Mouse (Mus musculus) stomach, embryonic 15.5 days (tissue): ENCODE data around the gene Rtcb. TPM values are rescaled to one million over a fixed set of nuclear protein-coding genes. Genes with fewer than 3 reads are reported as not detected.
A peak's percentile ranks its signal among the peaks of the same experiment; 100 is the strongest.

ENCODE experiments used
- ATAC-seq: fragments of 200-750 bp; cut with Nextera tagmentation; 2 replicates; pipeline ENCODE4 v1.8.0; 2017; ENCODE audit warnings: low read depth, moderate number of reproducible peaks, moderate TSS enrichment; ENCODE audit not compliant: insufficient read depth, low FRiP score
- H3K27ac ChIP-seq: fragments of 300-500 bp; sonication (generic); 2 replicates; pipeline ENCODE4 v1.5.1; 2015; ENCODE audit warnings: mild to moderate bottlenecking, inconsistent platforms
- H3K27me3 ChIP-seq: fragments of 300-500 bp; sonication (generic); replicated peaks from 2 replicates; pipeline ENCODE4 v1.6.1; 2015; ENCODE audit warnings: inconsistent platforms
- H3K36me3 ChIP-seq: fragments of 300-500 bp; sonication (generic); 2 replicates; pipeline ENCODE4 v1.6.1; 2015; ENCODE audit warnings: inconsistent platforms
- H3K4me1 ChIP-seq: fragments of 300-500 bp; sonication (generic); 2 replicates; pipeline ENCODE4 v1.6.1; 2015; ENCODE audit warnings: inconsistent platforms
- H3K4me2 ChIP-seq: fragments of 300-500 bp; sonication (generic); 2 replicates; pipeline ENCODE4 v1.6.1; 2015; ENCODE audit warnings: mild to moderate bottlenecking, inconsistent platforms
- H3K4me3 ChIP-seq: fragments of 300-500 bp; sonication (generic); replicated peaks from 2 replicates; pipeline ENCODE4 v1.5.1; 2015; ENCODE audit warnings: inconsistent platforms
- H3K9ac ChIP-seq: fragments of 300-500 bp; sonication (generic); 2 replicates; pipeline ENCODE4 v1.6.1; 2015; ENCODE audit warnings: inconsistent platforms
- H3K9me3 ChIP-seq: fragments of 300-500 bp; sonication (generic); 2 replicates; pipeline ENCODE4 v1.6.1; 2016; ENCODE audit warnings: inconsistent platforms
- WGBS: fragments of 180-500 bp; shearing (Covaris S2); methylation state at CpG from one replicate; pipeline ENCODE4 v1.1.7; 2015; 5-methylcytosine and 5-hydroxymethylcytosine counted together
- polyA plus RNA-seq: library from polyadenylated mRNA; unstranded; fragments of >200 nt; fragmentation: Nextera tagmentation; extraction: Ambion mirVana; gene quantifications from 2 replicates; pipeline ENCODE4 v1.2.1, GENCODE M21; 2015

Gene Rtcb
- 163 and 178 TPM in 2 replicates for polyA plus RNA-seq

DNA sequence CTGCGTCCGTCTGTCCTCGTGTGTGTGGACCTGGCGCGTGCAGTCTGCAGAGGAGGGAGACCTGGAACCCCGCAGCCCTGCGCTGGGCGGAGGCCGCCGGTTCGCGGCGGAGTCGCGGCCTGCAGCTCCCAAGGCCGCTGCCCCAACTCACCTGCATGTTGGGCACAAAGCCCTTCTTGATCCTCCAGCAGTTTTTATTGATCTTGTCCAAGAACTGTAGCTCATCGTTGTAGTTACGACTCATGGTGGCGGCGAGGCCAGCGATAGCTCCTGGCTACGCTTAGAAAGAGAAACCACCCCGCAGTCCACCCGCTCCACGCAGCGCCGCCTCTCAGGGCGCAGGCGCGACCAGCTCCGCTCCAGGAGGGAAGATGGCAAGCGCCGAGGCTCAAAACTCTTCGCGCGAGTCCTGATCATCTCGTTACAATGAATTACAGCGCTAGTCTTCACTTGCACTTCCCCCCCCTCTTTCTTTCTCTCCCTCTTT, at the start of gene Rtcb:
TSS of gene Rtcb (minus strand) at position 360 of the 487 bp plus-strand sequence.
- Histone ChIP-seq H3K9ac (peak within 1 kb of the TSS; percentile 87), H3K36me3 (peaks cover 21% of the 10 kb centered on the region; the same call in 1 of the 2 replicates), H3K4me3 (peak within 1 kb of the TSS; percentile 82), H3K27ac (peak within 1 kb of the TSS; percentile 77; the same call in 1 of the 2 replicates), H3K27me3 (no peaks in the 10 kb centered on the region), H3K9me3 (no peaks in the 10 kb centered on the region), H3K4me1 (peaks cover 4% of the 10 kb centered on the region; the same call in 1 of the 2 replicates), H3K4me2 (peak within 1 kb of the TSS; percentile 79)
- peak; percentile 86 for ATAC-seq
- WGBS: 0% methylated on average over 38 of the region's 38 CpGs

DNA sequence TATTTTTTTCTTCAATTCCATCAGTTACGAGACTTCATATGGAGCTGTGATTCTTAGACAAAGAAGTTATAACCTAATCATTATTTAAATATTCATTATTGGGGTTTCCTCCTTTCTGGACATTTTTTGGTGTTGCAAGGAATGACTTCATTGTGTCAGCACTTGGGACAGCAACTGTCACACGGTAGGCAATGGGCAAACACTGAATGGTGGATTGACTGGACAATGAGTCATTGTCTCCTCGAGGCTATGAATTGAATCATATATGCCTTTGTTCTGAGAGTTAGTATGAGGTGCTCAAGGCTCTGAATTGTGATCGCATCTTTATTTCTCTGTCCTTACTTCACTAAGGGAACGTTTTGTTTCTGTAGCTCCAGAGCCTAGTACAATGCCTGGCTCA, 48.8 kb upstream of the Rtcb start:
- ATAC-seq: no peak
- no peaks in the 10 kb centered on the region for H3K36me3 ChIP-seq
- 76% methylated on average over 5 of the region's 5 CpGs for WGBS
- no peak overlapping the region for H3K27ac ChIP-seq
- no peaks in the 10 kb centered on the region for H3K4me1 ChIP-seq
- no peaks in the 10 kb centered on the region for H3K27me3 ChIP-seq
- H3K9ac ChIP-seq: no peak overlapping the region
- H3K4me2 ChIP-seq: no peak overlapping the region
- H3K4me3 ChIP-seq: no peak overlapping the region
- H3K9me3 ChIP-seq: no peaks in the 10 kb centered on the region

DNA sequence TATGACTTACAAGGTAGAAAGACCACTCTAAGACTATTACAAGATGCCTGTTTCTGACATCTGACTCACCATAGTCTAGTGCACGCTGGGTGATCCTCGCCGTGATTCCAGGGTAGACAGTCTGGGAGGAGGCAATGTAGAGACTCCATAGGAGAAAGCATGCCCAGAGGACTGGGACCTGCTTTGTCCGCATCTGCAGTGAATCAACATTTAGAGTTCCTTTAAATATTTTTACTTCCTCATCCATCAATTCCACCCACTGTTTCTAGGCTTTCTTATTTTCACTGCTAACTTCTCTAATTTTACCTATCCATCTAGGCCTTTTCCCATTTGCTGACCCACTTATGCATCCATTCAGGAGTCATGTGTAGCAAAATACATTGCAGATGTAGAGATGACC, 42.8 kb upstream of the Rtcb start:
- H3K4me3 ChIP-seq: no peak overlapping the region
- H3K36me3 ChIP-seq: no peaks in the 10 kb centered on the region
- WGBS: 88% methylated on average over 4 of the region's 4 CpGs

DNA sequence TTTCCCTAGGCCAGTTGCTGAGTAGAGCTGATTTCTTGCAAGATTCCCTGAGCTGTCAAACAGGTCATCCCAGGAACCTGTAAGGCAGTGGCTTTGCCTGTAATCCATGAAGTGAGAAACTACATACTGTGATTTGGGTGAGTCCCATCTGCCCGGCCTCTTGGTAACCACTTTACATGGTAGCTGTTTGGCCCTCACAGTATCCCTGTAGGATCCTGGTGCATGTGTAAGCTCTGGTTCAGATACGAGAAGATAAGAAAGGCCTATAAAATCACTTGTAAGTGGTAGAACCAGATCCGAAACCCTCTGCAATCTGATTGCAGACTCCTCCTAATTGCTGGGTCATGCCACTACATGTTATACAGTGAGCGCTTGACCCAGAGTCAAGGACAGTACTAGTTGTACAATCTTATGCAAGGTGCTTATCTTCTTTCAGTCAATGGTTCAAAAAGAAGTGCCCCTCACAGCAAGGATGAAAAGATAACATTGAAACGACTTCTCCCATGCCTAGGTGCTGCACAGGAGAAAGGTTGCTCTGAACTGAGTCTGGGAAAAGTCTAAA, 37.0 kb upstream of the Rtcb start:
- Histone ChIP-seq H3K4me3 (no peak overlapping the region), H3K9ac (no peak overlapping the region), H3K4me1 (no peaks in the 10 kb centered on the region), H3K27ac (no peak overlapping the region), H3K9me3 (no peaks in the 10 kb centered on the region), H3K27me3 (no peaks in the 10 kb centered on the region), H3K36me3 (no peaks in the 10 kb centered on the region), H3K4me2 (no peak overlapping the region)
- ATAC-seq: no peak
- 66% methylated on average over 5 of the region's 5 CpGs for WGBS

More for the DNA sequence above, 42.8 kb upstream of the Rtcb start:
- H3K27me3 ChIP-seq: no peaks in the 10 kb centered on the region
- H3K4me1 ChIP-seq: no peaks in the 10 kb centered on the region
- H3K9me3 ChIP-seq: no peaks in the 10 kb centered on the region
- H3K9ac ChIP-seq: no peak overlapping the region
- H3K4me2 ChIP-seq: no peak overlapping the region
- no peak overlapping the region for H3K27ac ChIP-seq
- no peak for ATAC-seq

DNA sequence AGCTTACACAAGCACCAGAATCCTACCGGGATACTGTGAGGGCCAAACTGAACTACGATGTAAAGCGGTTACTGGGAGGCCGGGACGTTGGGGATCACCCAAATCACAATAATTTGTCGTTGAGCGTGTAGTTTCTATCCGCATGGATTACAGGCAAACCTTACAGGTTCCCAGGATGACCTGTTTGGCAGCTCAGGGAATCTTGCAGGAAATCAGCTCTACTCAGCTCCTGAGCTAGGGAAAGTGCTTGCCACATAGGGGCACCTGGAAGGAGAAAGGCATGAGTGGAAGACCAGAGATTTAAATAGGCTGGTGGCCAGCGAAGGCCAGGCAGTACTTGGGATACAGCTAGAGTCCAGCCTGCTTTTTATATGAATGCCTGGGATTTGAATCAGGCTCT, 36.2 kb upstream of the Rtcb start:
- no peak overlapping the region for H3K9ac ChIP-seq
- no peak overlapping the region for H3K4me2 ChIP-seq
- H3K36me3 ChIP-seq: no peaks in the 10 kb centered on the region
- no peak overlapping the region for H3K4me3 ChIP-seq
- no peaks in the 10 kb centered on the region for H3K27me3 ChIP-seq
- no peak for ATAC-seq
- 92% methylated on average over 9 of the region's 9 CpGs for WGBS
- no peaks in the 10 kb centered on the region for H3K9me3 ChIP-seq
- H3K27ac ChIP-seq: no peak overlapping the region
- no peaks in the 10 kb centered on the region for H3K4me1 ChIP-seq

DNA sequence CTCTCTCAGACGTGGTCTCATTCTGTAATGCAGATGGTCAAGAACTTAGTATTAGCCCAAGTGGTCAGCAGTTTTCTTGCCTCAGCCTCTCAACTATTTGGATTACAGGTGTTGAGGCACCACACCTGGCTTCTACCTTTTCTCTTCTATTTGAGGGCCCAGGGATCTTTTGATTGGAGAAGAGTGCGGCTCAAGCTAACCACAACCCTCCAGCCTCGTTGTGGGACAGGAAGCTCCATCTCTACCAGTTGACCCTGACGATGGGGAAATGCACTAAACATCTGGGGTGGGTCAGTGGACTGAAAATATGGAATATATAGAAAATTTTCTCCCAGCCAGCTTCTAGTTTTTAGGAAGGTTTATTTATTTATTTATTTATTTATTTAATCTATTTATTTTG, 34.8 kb upstream of the Rtcb start:
- no peak overlapping the region for H3K4me2 ChIP-seq
- H3K4me1 ChIP-seq: no peaks in the 10 kb centered on the region
- H3K4me3 ChIP-seq: no peak overlapping the region
- H3K9ac ChIP-seq: no peak overlapping the region
- no peak for ATAC-seq
- H3K27ac ChIP-seq: no peak overlapping the region
- WGBS: 77% methylated on average over 4 of the region's 4 CpGs
- no peaks in the 10 kb centered on the region for H3K27me3 ChIP-seq
- no peaks in the 10 kb centered on the region for H3K36me3 ChIP-seq
- no peaks in the 10 kb centered on the region for H3K9me3 ChIP-seq

DNA sequence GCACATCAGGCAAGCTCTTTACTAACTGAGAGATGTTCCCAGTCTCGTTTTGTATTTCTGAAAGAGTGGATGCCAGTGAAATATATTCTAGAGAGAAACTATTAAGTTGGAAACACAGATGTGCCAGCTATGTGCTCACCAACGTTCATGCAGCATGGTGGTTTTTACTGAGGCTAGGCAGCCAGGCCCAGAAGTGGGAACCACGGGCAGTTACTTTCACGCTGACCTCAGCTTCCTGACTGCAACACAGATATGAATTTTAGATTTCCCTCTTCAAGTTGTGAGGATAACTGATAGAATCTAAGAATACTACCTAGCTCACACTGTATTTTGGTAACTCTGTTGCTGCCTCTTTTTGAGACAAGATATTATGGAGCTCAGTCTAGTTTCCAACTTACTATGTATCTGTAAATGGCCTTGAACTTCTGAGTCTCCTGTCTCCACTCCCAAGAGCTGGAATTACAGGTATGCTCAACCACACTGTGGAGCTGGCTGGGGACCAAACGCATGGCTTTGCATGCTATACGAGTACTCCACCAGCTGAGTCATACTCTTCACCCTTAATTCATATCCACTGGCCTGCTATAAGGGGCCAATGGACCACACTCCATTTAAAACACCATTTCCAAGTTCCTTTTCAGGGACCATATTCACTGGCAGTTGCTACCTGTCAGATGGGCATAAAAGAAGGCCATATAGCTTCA, 31.9 kb upstream of the Rtcb start:
- 72% methylated on average over 6 of the region's 6 CpGs for WGBS
- Histone ChIP-seq H3K36me3 (no peaks in the 10 kb centered on the region), H3K27me3 (no peaks in the 10 kb centered on the region), H3K9me3 (no peaks in the 10 kb centered on the region), H3K4me3 (no peak overlapping the region), H3K4me1 (no peaks in the 10 kb centered on the region), H3K9ac (no peak overlapping the region), H3K27ac (no peak overlapping the region), H3K4me2 (no peak overlapping the region)
- ATAC-seq: no peak

DNA sequence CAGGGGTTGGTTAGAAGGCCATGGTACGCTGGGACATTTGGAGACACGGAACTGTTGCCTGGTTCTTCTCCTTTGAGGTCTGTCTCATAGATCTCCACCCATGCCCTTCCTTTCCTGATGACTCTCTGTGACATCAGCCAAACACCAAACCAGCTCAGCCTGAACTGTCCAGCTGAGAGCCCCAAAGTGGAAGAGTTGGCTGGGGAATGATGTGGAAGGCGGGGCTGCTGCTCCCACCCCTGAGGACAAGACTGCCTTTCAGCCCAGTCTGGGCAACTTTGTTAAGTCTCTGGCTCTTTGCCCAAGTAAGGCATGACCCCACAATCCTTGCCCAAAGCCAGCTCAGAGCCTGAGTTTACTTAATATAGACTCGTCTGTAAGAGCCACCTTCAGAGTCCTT, 15.3 kb upstream of the Rtcb start:
- ATAC-seq: peak; percentile 56; the same call in 1 of the 2 replicates
- 65% methylated on average over 4 of the region's 4 CpGs for WGBS
- Histone ChIP-seq H3K27me3 (no peaks in the 10 kb centered on the region), H3K9ac (no peak overlapping the region), H3K27ac (0 out of 2 replicates have a peak overlapping the region, but pooled peaks have one; percentile 33), H3K4me2 (no peak overlapping the region), H3K4me3 (no peak overlapping the region), H3K4me1 (no peaks in the 10 kb centered on the region), H3K9me3 (no peaks in the 10 kb centered on the region), H3K36me3 (no peaks in the 10 kb centered on the region)

DNA sequence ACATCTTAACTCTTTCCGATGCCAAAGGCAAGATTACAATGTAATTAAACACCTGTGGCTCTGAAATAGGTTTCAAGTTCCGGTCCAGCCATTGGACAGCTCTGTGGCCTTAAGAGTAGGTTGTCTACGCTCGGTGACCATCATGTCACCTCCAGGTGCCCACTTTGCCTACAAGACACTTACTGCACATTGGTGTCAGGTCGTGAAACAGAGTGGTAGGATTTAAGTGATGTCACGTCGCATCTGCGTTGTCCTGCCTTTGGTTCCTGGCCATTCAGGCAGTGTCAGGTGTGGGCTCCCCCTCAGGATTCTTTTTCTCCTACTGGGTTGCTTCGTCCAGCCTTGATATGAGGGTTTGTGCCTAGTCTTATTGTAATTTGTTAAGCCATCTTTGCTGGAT, 14.2 kb upstream of the Rtcb start:
- H3K27me3 ChIP-seq: no peaks in the 10 kb centered on the region
- 85% methylated on average over 9 of the region's 9 CpGs for WGBS
- ATAC-seq: no peak
- H3K4me3 ChIP-seq: no peak overlapping the region
- H3K36me3 ChIP-seq: no peaks in the 10 kb centered on the region
- H3K4me2 ChIP-seq: no peak overlapping the region
- H3K4me1 ChIP-seq: no peaks in the 10 kb centered on the region
- H3K9ac ChIP-seq: no peak overlapping the region
- no peak overlapping the region for H3K27ac ChIP-seq
- no peaks in the 10 kb centered on the region for H3K9me3 ChIP-seq

DNA sequence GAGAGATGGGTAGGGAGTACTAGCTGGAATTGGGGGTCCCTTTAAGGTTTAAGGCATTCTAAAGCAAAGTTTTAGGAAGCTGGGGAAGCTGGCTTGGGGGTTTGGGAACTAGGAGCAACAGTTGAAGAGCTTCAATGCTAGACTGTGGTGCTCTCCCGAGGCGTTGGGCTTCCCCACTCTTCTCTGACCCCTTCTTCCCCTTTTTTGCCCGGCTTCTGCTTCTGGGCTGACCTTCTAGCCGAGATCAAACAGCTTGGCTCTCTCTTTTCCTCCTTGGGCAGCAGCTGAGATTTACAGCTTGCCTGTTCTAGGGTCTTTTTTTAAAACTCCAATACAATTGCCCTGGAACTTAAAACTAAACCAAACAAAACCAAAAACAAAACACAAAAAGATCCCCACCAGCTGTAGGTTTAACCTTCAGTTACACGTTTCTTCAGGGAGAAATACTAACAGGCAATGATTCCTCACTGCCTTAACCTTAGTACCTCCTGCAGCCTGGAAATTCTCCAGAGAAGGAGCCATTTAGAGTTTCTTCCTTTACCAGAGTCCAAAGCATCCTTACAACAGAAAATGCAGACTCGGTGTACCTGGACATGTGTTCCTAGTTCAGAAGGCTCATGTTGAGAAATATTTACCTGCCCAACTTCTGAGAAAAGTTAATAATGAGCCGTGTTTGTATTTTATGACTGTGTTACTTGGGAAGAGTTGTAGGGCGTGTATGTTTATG, 12.4 kb upstream of the Rtcb start:
- no peaks in the 10 kb centered on the region for H3K36me3 ChIP-seq
- H3K9me3 ChIP-seq: no peaks in the 10 kb centered on the region
- no peaks in the 10 kb centered on the region for H3K27me3 ChIP-seq
- H3K27ac ChIP-seq: no peak overlapping the region
- no peak overlapping the region for H3K4me2 ChIP-seq
- 44% methylated on average over 8 of the region's 8 CpGs for WGBS
- H3K9ac ChIP-seq: no peak overlapping the region
- H3K4me3 ChIP-seq: no peak overlapping the region
- H3K4me1 ChIP-seq: no peaks in the 10 kb centered on the region
- ATAC-seq: no peak

DNA sequence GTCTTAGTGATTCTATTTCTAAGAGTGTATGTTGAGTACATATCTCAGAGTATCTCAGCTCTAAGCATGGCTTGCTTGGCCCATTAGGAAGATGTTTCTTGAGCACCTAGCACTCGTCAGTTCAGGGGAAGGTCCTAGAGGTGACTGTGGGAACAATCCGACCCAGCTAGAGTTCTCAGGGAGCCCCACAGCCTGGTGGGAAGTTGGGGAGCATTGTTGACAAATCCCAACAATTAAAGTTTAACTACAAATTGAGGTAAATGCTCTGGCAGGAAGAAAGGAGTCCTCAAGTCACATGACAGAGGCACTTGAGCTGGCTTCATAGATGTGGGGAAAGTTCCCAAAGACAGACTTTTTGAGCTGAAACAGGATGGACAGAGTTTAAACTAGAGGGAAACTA, 11.1 kb upstream of the Rtcb start:
- Histone ChIP-seq H3K4me2 (no peak overlapping the region), H3K4me1 (no peaks in the 10 kb centered on the region), H3K27ac (no peak overlapping the region), H3K4me3 (no peak overlapping the region), H3K9ac (no peak overlapping the region), H3K9me3 (no peaks in the 10 kb centered on the region), H3K27me3 (no peaks in the 10 kb centered on the region), H3K36me3 (no peaks in the 10 kb centered on the region)
- 42% methylated on average over 2 of the region's 2 CpGs for WGBS
- no peak for ATAC-seq

DNA sequence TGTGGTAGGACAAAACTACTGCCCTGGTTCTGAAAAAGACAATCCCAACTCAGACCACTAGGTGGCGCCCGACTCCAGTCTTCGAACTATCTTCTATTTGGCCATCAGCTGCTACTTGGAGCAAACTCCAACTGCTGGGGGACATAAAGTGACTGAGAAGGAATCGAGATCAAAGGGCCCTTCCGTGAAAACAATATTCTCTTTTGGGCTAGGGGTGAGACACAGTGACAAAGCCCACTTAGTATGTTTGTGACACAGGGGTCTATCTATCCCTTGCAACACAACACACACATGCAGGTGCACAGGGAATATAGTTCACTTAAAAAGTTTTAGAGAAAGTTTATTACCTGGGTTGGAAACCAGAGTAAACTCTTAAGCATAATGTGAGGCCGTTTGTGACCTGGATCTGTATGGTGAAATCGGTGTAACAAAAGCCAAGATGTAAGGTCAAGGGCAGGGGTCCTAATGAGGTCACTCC, 10.6 kb upstream of the Rtcb start:
- H3K9ac ChIP-seq: no peak overlapping the region
- ATAC-seq: no peak

More for the DNA sequence above, 10.6 kb upstream of the Rtcb start:
- no peaks in the 10 kb centered on the region for H3K36me3 ChIP-seq
- no peak overlapping the region for H3K4me3 ChIP-seq
- H3K9me3 ChIP-seq: no peaks in the 10 kb centered on the region
- no peak overlapping the region for H3K27ac ChIP-seq
- H3K4me1 ChIP-seq: no peaks in the 10 kb centered on the region
- WGBS: 11% methylated on average over 7 of the region's 7 CpGs
- H3K27me3 ChIP-seq: no peaks in the 10 kb centered on the region
- no peak overlapping the region for H3K4me2 ChIP-seq
